Mouse (Mus musculus): Measurements from ENCODE around the gene Micall1. TPM values are rescaled to one million over a fixed set of nuclear protein-coding genes. Genes with fewer than 3 reads are reported as not detected.

Gene Micall1
- polyA plus RNA-seq, 1 experiment: 63.5 TPM

- DNase-seq (ENCODE audit: low spot score): no peak
Observed at GRCm38 (mm10) chr15:79097135-79097534, 11.6 kb upstream of the Micall1 start.

- peak; percentile 76 for DNase-seq (ENCODE audit: low spot score)
Observed at GRCm38 (mm10) chr15:79097611-79098025, 11.1 kb upstream of the Micall1 start.

GRCm38 (mm10) chr15:79098220-79098619 lies 10.5 kb upstream of the Micall1 start:
- DNase-seq (ENCODE audit: low spot score): no peak

- DNase-seq (ENCODE audit: low spot score): no peak
Observed at GRCm38 (mm10) chr15:79098868-79099267, 9.8 kb upstream of the Micall1 start.

GRCm38 (mm10) chr15:79099456-79099855 lies 9.2 kb upstream of the Micall1 start:
- no peak for DNase-seq (ENCODE audit: low spot score)

GRCm38 (mm10) chr15:79100391-79100790 lies 8.3 kb upstream of the Micall1 start:
- DNase-seq (ENCODE audit: low spot score): no peak

- DNase-seq (ENCODE audit: low spot score): no peak
Observed at GRCm38 (mm10) chr15:79101531-79101930, 7.2 kb upstream of the Micall1 start.

GRCm38 (mm10) chr15:79103264-79103663 lies 5.4 kb upstream of the Micall1 start:
- DNase-seq (ENCODE audit: low spot score): no peak

- DNase-seq (ENCODE audit: low spot score): no peak
Observed at GRCm38 (mm10) chr15:79105804-79106203, 2.9 kb upstream of the Micall1 start.

- DNase-seq (ENCODE audit: low spot score): no peak
Observed at GRCm38 (mm10) chr15:79107966-79108365, 732 bp upstream of the Micall1 start.

GRCm38 (mm10) chr15:79109321-79109934 lies 730 bp downstream of the Micall1 start:
- no peak for DNase-seq (ENCODE audit: low spot score)

GRCm38 (mm10) chr15:79110031-79110430 lies 1.3 kb downstream of the Micall1 start:
- DNase-seq (ENCODE audit: low spot score): no peak

- DNase-seq (ENCODE audit: low spot score): no peak
Observed at GRCm38 (mm10) chr15:79110528-79110927, 1.8 kb downstream of the Micall1 start.

- no peak for DNase-seq (ENCODE audit: low spot score)
Observed at GRCm38 (mm10) chr15:79111774-79112173, 3.1 kb downstream of the Micall1 start.

GRCm38 (mm10) chr15:79115276-79115675 lies 6.6 kb downstream of the Micall1 start:
- DNase-seq (ENCODE audit: low spot score): no peak

GRCm38 (mm10) chr15:79119491-79119890 lies 10.8 kb downstream of the Micall1 start:
- DNase-seq (ENCODE audit: low spot score): no peak

- DNase-seq (ENCODE audit: low spot score): no peak
Observed at GRCm38 (mm10) chr15:79122119-79122518, 13.4 kb downstream of the Micall1 start.

- DNase-seq (ENCODE audit: low spot score): peak; percentile 21
Observed at GRCm38 (mm10) chr15:79122546-79122945, 13.8 kb downstream of the Micall1 start.

GRCm38 (mm10) chr15:79123751-79124150 lies 15.1 kb downstream of the Micall1 start:
- DNase-seq (ENCODE audit: low spot score): no peak

- peak; percentile 20 for DNase-seq (ENCODE audit: low spot score)
Observed at GRCm38 (mm10) chr15:79124331-79124875, 15.7 kb downstream of the Micall1 start.

GRCm38 (mm10) chr15:79126217-79126932 lies 17.7 kb downstream of the Micall1 start:
- DNase-seq (ENCODE audit: low spot score): no peak

GRCm38 (mm10) chr15:79127101-79127500 lies 18.4 kb downstream of the Micall1 start:
- DNase-seq (ENCODE audit: low spot score): no peak

GRCm38 (mm10) chr15:79128208-79128607 lies 19.5 kb downstream of the Micall1 start:
- no peak for DNase-seq (ENCODE audit: low spot score)

Data from urinary bladder, adult 2 months (tissue).